In genomic region chr5:125066479-125067471, GRCm38 (mm10) we compare ENCODE assay signal across 8 mouse cellular contexts.
DNase-seq lines count a peak whose midpoint lies in the region; ATAC-seq and TF ChIP-seq lines count a peak whose summit lies in the region.

No protein-coding gene starts in this region.

- DNase-seq in NIH3T3 (ENCODE audit: low read depth): peak; percentile 83
- DNase-seq in cerebellum, postnatal 25 days: peak; percentile 87 to 92
- DNase-seq in layer of hippocampus, postnatal 10 days (ENCODE audit: low spot score in 2 of 2): peak; percentile 85 to 86
- peak; percentile 74 to 87 for DNase-seq in lung, postnatal 4 days
- DNase-seq in yolk sac, embryonic 10.5 days (ENCODE audit: low spot score): no peak

- H3K4me3 ChIP-seq in small intestine, adult 2 months (ENCODE audit: low read depth, low read length): no peak overlapping the region

- TF ChIP-seq CTCF in small intestine, adult 2 months (IDR thresholded peaks at IDR 0.05; ENCODE audit: extremely low read depth, insufficient read length, insufficient replicate concordance, low read depth, low read length): peak; percentile 97

- H3K27ac ChIP-seq in small intestine, adult 2 months (ENCODE audit: insufficient read depth, low read depth, low read length): no peak overlapping the region

- 91% methylated on average over 13 of the region's 13 CpGs for WGBS in small intestine, adult 2 months

- H3K27me3 ChIP-seq in small intestine, adult 2 months (ENCODE audit: control insufficient read depth, insufficient read depth, low read length): no peaks in the 10 kb centered on the region

- H3K4me1 ChIP-seq in small intestine, adult 2 months (ENCODE audit: control insufficient read depth, insufficient read depth, insufficient read length, low read length): no peaks in the 10 kb centered on the region

- peak; percentile 51 for ATAC-seq in CD4-positive, CD25-positive, alpha-beta regulatory T cell, adult 4 months
- ATAC-seq in granulocyte monocyte progenitor cell, adult 5-6 weeks (replicated peaks; ENCODE audit: poor library complexity, severe bottlenecking): peak; percentile 52; the same call in 1 of the 2 replicates

- no peak for TF ChIP-seq POLR2A in small intestine, adult 2 months (IDR thresholded peaks at IDR 0.05; ENCODE audit: low read depth, low read length)

- H3K36me3 ChIP-seq in small intestine, adult 2 months (ENCODE audit: control insufficient read depth, insufficient read depth, low read length): peaks cover 21% of the 10 kb centered on the region
